Mouse (Mus musculus) limb, embryonic 14.5 days (tissue): Measurements from ENCODE around the gene Cped1. TPM values are rescaled to one million over a fixed set of nuclear protein-coding genes. Genes with fewer than 3 reads are reported as not detected.
A peak's percentile ranks its signal among the peaks of the same experiment; 100 is the strongest.

Source experiments
- ATAC-seq: fragments of 200-750 bp; cut with Nextera tagmentation; 2 replicates; pipeline ENCODE4 v1.8.0; 2017; ENCODE audit warnings: low read depth, moderate number of reproducible peaks, moderate TSS enrichment; ENCODE audit not compliant: low FRiP score
- DNase-seq: peaks from one replicate; pipeline ENCODE4 v3.0.0-alpha.2; 2015; ENCODE audit warnings: low spot score
- H3K27ac ChIP-seq: fragments of 300-500 bp; sonication (generic); replicated peaks from 2 replicates; pipeline ENCODE4 v1.5.1; 2014; ENCODE audit warnings: low read depth, mild to moderate bottlenecking, low read length, moderate library complexity, mixed read lengths
- H3K27me3 ChIP-seq: fragments of 300-500 bp; sonication (generic); 2 replicates; pipeline ENCODE4 v1.6.1; 2014; ENCODE audit warnings: low read length, mixed read lengths; ENCODE audit not compliant: control insufficient read depth, insufficient read depth
- H3K36me3 ChIP-seq: fragments of 300-500 bp; sonication (generic); 2 replicates; pipeline ENCODE4 v1.6.1; 2014; ENCODE audit warnings: mild to moderate bottlenecking, low read length, moderate library complexity, mixed read lengths; ENCODE audit not compliant: control insufficient read depth, insufficient read depth
- H3K4me1 ChIP-seq: fragments of 300-500 bp; sonication (generic); 2 replicates; pipeline ENCODE4 v1.6.1; 2014; ENCODE audit warnings: antibody characterized with exemption, low read length, mixed read lengths; ENCODE audit not compliant: control insufficient read depth, insufficient read depth
- H3K4me2 ChIP-seq: fragments of 300-500 bp; sonication (generic); replicated peaks from 2 replicates; pipeline ENCODE4 v1.6.1; 2014; ENCODE audit warnings: low read depth, mild to moderate bottlenecking, low read length, moderate library complexity; ENCODE audit not compliant: severe bottlenecking
- H3K4me3 ChIP-seq: fragments of 300-500 bp; sonication (generic); replicated peaks from 2 replicates; pipeline ENCODE4 v1.5.1; 2014; ENCODE audit warnings: low read length
- H3K9ac ChIP-seq: fragments of 300-500 bp; sonication (generic); 2 replicates; pipeline ENCODE4 v1.6.1; 2014; ENCODE audit warnings: mild to moderate bottlenecking, low read depth, low read length, moderate library complexity; ENCODE audit not compliant: severe bottlenecking
- H3K9me3 ChIP-seq: fragments of 300-500 bp; sonication (generic); 2 replicates; pipeline ENCODE4 v1.6.1; 2016; ENCODE audit warnings: low read length; ENCODE audit not compliant: control insufficient read depth
- POLR2A ChIP-seq: fragments of 200-500 bp; IDR thresholded peaks from 2 replicates; pipeline ENCODE4 v1.8.0; 2012; ENCODE audit warnings: inconsistent platforms, mild to moderate bottlenecking, moderate library complexity, borderline replicate concordance; ENCODE audit not compliant: insufficient read depth, insufficient read length; ENCODE audit errors: extremely low read depth
- WGBS: fragments of 180-500 bp; shearing (Covaris S2); extraction: QIAGEN DNeasy Blood & Tissue Kit; methylation state at CpG from one replicate; pipeline ENCODE4 v1.1.7; 2014; 5-methylcytosine and 5-hydroxymethylcytosine counted together
- polyA plus RNA-seq, 2 experiments: library from polyadenylated mRNA; depleted of rRNA in 1 of 2; stranded (reverse) in 1 of 2; unstranded in 1 of 2; fragments of >200 nt; fragmentation: Nextera tagmentation in 1 of 2; extraction: Ambion mirVana in 1 of 2; gene quantifications; 2 replicates each; pipeline versions ENCODE4 v1.2.1 to v1.2.3; 2012 to 2014

Cped1 gene
- polyA plus RNA-seq, 2 experiments = 31.0 to 44.3 TPM

GRCm38 (mm10) chr6:22026358-22026673 is 40.6 kb downstream of the Cped1 start:
- H3K4me2 ChIP-seq = peak overlapping the region; percentile 42
- no peaks in the 10 kb centered on the region for H3K27me3 ChIP-seq
- ATAC-seq (peak; percentile 63), DNase-seq (peak; percentile 62)
- H3K27ac ChIP-seq = peak overlapping the region; percentile 89
- H3K9me3 ChIP-seq = no peaks in the 10 kb centered on the region
- H3K36me3 ChIP-seq = no peaks in the 10 kb centered on the region
- H3K4me1 ChIP-seq = peaks cover 7% of the 10 kb centered on the region
- H3K9ac ChIP-seq = peak overlapping the region; percentile 43
- WGBS = 11% methylated on average over 4 of the region's 4 CpGs
- H3K4me3 ChIP-seq = peak overlapping the region; percentile 19
- TF ChIP-seq POLR2A = no peak

- no peak overlapping the region for H3K4me3 ChIP-seq
- H3K36me3 ChIP-seq = no peaks in the 10 kb centered on the region
- 37% methylated on average over 9 of the region's 9 CpGs for WGBS
- H3K9me3 ChIP-seq = no peaks in the 10 kb centered on the region
- H3K27me3 ChIP-seq = no peaks in the 10 kb centered on the region
- H3K4me2 ChIP-seq = peak overlapping the region; percentile 8; the same call in 1 of the 2 replicates
- H3K9ac ChIP-seq = no peak overlapping the region
- DNase-seq = no peak
- peak overlapping the region; percentile 68; the same call in 1 of the 2 replicates for H3K27ac ChIP-seq
- H3K4me1 ChIP-seq = peaks cover 4% of the 10 kb centered on the region; the same call in 1 of the 2 replicates
- no peak for TF ChIP-seq POLR2A
- ATAC-seq = no peak
Observed at GRCm38 (mm10) chr6:22026761-22027594, 41.3 kb downstream of the Cped1 start.

GRCm38 (mm10) chr6:22027854-22028253 is 42.1 kb downstream of the Cped1 start:
- no peaks in the 10 kb centered on the region for H3K27me3 ChIP-seq
- WGBS = 80% methylated on average over 2 of the region's 2 CpGs
- H3K36me3 ChIP-seq = no peaks in the 10 kb centered on the region
- no peak for TF ChIP-seq POLR2A
- peaks cover 4% of the 10 kb centered on the region; the same call in 1 of the 2 replicates for H3K4me1 ChIP-seq
- DNase-seq (no peak), ATAC-seq (no peak)
- no peaks in the 10 kb centered on the region for H3K9me3 ChIP-seq
- no peak overlapping the region for H3K9ac ChIP-seq
- H3K27ac ChIP-seq = no peak overlapping the region
- H3K4me3 ChIP-seq = no peak overlapping the region
- H3K4me2 ChIP-seq = no peak overlapping the region

- Histone ChIP-seq H3K36me3 (0 out of 2 replicates have a peak, but pooled peaks cover 1% of the 10 kb centered on the region), H3K27ac (no peak overlapping the region), H3K27me3 (no peaks in the 10 kb centered on the region), H3K4me1 (0 out of 2 replicates have a peak, but pooled peaks cover 8% of the 10 kb centered on the region), H3K9me3 (no peaks in the 10 kb centered on the region), H3K9ac (no peak overlapping the region), H3K4me2 (no peak overlapping the region), H3K4me3 (no peak overlapping the region)
- ATAC-seq = no peak
- 75% methylated on average over 7 of the region's 7 CpGs for WGBS
- no peak for DNase-seq
- no peak for TF ChIP-seq POLR2A
Observed at GRCm38 (mm10) chr6:22030381-22030780, 44.7 kb downstream of the Cped1 start.

- H3K9ac ChIP-seq = no peak overlapping the region
- H3K27ac ChIP-seq = no peak overlapping the region
- H3K4me1 ChIP-seq = 0 out of 2 replicates have a peak, but pooled peaks cover 8% of the 10 kb centered on the region
- H3K4me3 ChIP-seq = no peak overlapping the region
- TF ChIP-seq POLR2A = no peak
- no peaks in the 10 kb centered on the region for H3K27me3 ChIP-seq
- ATAC-seq = no peak
- no peak overlapping the region for H3K4me2 ChIP-seq
- H3K36me3 ChIP-seq = 0 out of 2 replicates have a peak, but pooled peaks cover 3% of the 10 kb centered on the region
- no peaks in the 10 kb centered on the region for H3K9me3 ChIP-seq
- DNase-seq = peak; percentile 45
- 50% methylated on average over 4 of the region's 4 CpGs for WGBS
Observed at GRCm38 (mm10) chr6:22033188-22033587, 47.5 kb downstream of the Cped1 start.
